Mouse (Mus musculus): ENCODE measurements around the gene Gm38394.
A peak's percentile ranks its signal among the peaks of the same experiment; 100 is the strongest.

Gm38394 gene

GRCm38 (mm10) chr1:133663427-133663826 lies 2.3 kb upstream of the Gm38394 start:
- no peak for DNase-seq (ENCODE audit: low spot score in 2 of 2)

- no peak for DNase-seq (ENCODE audit: low spot score in 2 of 2)
Observed at GRCm38 (mm10) chr1:133662941-133663340, 1.8 kb upstream of the Gm38394 start.

- DNase-seq (ENCODE audit: low spot score in 2 of 2) = peak; percentile 58 to 67
Observed at GRCm38 (mm10) chr1:133660466-133661202, 484 bp downstream of the Gm38394 start, which contains the start of gene Zbed6. Zbed6 (minus strand) TSS chr1:133660885.

- no peak for DNase-seq (ENCODE audit: low spot score in 2 of 2)
Observed at GRCm38 (mm10) chr1:133658878-133659277, 2.2 kb downstream of the Gm38394 start.

GRCm38 (mm10) chr1:133656811-133657210 lies 4.3 kb downstream of the Gm38394 start:
- no peak for DNase-seq (ENCODE audit: low spot score in 2 of 2)

GRCm38 (mm10) chr1:133653033-133653432 lies 8.1 kb downstream of the Gm38394 start:
- DNase-seq (ENCODE audit: low spot score in 2 of 2) = no peak

GRCm38 (mm10) chr1:133650288-133651055 lies 10.6 kb downstream of the Gm38394 start:
- DNase-seq (ENCODE audit: low spot score in 2 of 2) = no peak

GRCm38 (mm10) chr1:133645652-133646051 lies 15.5 kb downstream of the Gm38394 start:
- DNase-seq (ENCODE audit: low spot score in 2 of 2) = no peak

GRCm38 (mm10) chr1:133641163-133641562 lies 20.0 kb downstream of the Gm38394 start:
- DNase-seq (ENCODE audit: low spot score in 2 of 2) = no peak

- no peak for DNase-seq (ENCODE audit: low spot score in 2 of 2)
Observed at GRCm38 (mm10) chr1:133638517-133638916, 22.6 kb downstream of the Gm38394 start.

- DNase-seq (ENCODE audit: low spot score in 2 of 2) = no peak
Observed at GRCm38 (mm10) chr1:133632168-133632567, 28.9 kb downstream of the Gm38394 start.

GRCm38 (mm10) chr1:133625052-133625451 lies 36.1 kb downstream of the Gm38394 start:
- no peak for DNase-seq (ENCODE audit: low spot score in 2 of 2)

- DNase-seq (ENCODE audit: low spot score in 2 of 2) = no peak
Observed at GRCm38 (mm10) chr1:133618311-133618710, 42.8 kb downstream of the Gm38394 start.

GRCm38 (mm10) chr1:133617908-133618307 lies 43.2 kb downstream of the Gm38394 start:
- no peak for DNase-seq (ENCODE audit: low spot score in 2 of 2)

- no peak for DNase-seq (ENCODE audit: low spot score in 2 of 2)
Observed at GRCm38 (mm10) chr1:133613817-133614216, 47.3 kb downstream of the Gm38394 start.

- no peak for DNase-seq (ENCODE audit: low spot score in 2 of 2)
Observed at GRCm38 (mm10) chr1:133611436-133611835, 49.7 kb downstream of the Gm38394 start.

- no peak for DNase-seq (ENCODE audit: low spot score in 2 of 2)
Observed at GRCm38 (mm10) chr1:133610601-133611000, 50.5 kb downstream of the Gm38394 start.

GRCm38 (mm10) chr1:133609771-133610502 lies 51.2 kb downstream of the Gm38394 start, which contains the start of gene Snrpe:
Snrpe (minus strand) TSS chr1:133610291.
- peak; percentile 94 to 99 for DNase-seq (ENCODE audit: low spot score in 2 of 2)

GRCm38 (mm10) chr1:133603174-133603573 lies 57.9 kb downstream of the Gm38394 start:
- no peak for DNase-seq (ENCODE audit: low spot score in 2 of 2)

GRCm38 (mm10) chr1:133596298-133597007 lies 64.7 kb downstream of the Gm38394 start:
- DNase-seq (ENCODE audit: low spot score in 2 of 2) = no peak

- no peak for DNase-seq (ENCODE audit: low spot score in 2 of 2)
Observed at GRCm38 (mm10) chr1:133585995-133586537, 75.1 kb downstream of the Gm38394 start.

Data from thymus, postnatal 10 days (tissue).